Mouse (Mus musculus) brain, adult 2 months (tissue): ENCODE results near the gene Msrb3.

ENCODE experiments used
- DNase-seq: peaks from one replicate; pipeline ENCODE4 v3.0.0; 2011; ENCODE audit warnings: low read depth, low spot score

Gene Msrb3

DNA sequence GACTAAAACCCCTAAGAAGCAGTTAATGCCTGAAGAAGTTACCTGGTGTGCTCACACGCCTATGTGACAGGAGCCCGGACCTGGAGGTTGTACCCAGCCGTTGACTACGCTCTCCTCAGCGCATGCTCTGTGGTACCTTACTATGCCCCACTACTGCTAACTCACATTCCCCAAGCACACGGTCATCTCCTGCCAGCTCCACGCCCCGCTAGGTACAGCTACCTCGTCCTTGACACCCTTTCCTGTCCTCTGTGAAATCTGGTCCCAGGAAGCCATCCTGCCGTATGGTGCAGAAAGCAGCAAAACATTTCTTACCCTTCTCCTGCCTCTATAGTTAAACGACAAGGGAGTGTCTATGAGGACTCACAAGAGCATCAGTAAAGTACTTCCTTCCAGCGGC is 37.2 kb downstream of the Msrb3 start:
- no peak for DNase-seq

DNA sequence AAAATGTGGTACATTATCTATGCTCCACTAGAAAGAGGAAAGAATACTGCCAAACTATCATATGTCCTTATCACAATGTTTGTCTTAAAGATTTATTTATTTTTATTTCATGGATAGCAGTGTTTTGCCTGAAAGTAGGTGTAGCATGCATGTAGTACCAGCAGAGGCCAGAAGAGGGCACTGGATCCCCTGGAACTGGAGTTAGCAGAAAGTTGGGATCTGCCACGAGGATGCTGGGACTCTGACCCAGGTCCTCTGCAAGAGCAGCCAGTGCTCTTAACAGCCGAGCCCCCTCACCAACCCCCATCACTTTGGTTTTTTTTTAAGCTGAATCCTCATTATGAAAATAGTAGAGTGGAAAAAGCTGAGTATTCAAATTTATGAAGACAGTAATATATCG is 37.7 kb downstream of the Msrb3 start:
- DNase-seq = no peak

GRCm38 (mm10) chr10:120857531-120858001 is 41.3 kb downstream of the Msrb3 start:
- peak; percentile 55 for DNase-seq

DNA sequence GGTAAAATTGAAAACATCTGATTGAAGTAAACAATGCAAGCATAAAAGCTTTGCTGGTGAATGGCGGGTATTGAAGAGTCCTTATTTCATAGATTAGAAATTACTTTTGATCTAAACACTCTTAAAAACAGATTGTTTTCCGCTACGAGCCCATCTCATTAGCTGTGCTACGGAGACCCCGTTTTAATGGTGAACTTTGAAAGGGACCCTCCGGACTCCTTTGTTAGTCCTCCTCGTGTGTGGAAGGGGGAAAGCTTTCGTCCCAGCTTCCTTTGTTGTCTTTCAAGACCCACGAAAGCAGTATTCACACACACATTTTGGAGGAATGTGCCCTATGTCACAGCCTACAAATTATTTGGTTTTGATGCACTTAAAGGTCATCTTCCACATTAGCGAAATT is 44.6 kb downstream of the Msrb3 start:
- no peak for DNase-seq

- no peak for DNase-seq
Measured at GRCm38 (mm10) chr10:120853816-120854215, 45.1 kb downstream of the Msrb3 start.

DNA sequence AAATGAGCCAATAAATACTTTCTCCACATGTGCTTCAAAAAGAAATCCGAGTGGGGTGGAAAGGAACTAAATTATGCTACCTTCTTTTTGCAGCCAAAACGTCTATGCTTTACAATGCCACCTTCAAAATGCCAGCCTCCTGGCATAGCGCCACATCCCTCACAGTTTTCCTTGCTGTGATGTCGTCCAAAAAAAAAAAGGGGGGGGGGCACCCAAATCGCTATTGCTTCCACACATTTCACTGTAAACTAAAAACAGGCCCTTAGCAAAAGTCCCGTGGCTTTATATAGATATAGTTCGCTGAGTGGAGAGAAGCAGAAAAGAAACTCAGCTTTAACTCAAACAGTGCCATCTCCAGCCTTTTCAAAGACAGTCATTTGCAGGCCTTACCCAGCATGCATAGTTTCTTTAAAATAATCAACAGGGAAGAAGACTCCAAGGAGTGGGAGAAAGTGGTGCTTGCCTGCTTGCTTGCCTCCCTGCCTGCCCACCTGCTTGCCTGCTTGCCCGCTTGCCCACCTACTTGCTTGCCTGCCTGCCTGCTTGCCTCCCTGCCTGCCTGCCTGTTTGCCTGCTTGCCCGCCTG is 47.6 kb downstream of the Msrb3 start:
- DNase-seq = peak; percentile 61

DNA sequence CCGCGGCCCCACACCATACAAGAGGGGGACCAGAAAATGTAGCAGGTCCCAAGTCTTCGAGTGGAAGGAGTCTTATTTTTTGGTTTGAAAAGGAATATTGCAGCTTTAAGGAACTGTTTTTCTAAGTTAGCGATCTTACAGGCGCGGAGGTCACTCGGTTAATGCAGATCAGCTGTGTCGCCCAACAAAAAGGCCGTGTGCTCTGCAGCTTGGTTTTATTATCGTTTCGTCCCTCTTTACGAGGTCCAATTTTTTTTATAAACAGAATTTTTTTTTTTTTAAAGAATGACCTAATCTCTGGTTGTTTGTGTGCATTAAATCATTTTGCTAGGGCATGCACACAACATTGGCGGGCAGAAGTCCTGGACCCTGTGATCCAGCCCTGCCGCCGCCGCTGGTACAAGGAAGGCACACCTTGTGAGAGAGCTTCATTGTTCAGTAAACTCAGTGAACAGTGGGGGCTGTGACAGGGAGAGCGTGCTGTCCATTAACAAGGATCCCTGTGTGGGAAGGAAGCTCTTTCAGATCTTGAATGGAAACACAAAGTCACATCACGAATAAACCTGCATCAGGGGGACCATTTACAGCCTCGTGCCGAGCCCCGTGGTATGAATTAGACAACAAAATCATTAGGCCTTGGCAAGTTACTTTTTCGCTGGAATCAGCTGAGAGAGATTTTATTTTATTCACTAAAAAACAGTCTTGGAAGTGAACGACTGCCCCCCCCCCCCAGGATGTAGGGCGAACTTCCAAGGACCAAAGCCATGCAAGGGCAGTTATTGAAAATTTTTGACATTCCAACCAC is 48.3 kb downstream of the Msrb3 start:
- no peak for DNase-seq

GRCm38 (mm10) chr10:120848677-120849076 is 50.2 kb downstream of the Msrb3 start:
- no peak for DNase-seq

GRCm38 (mm10) chr10:120847785-120848184 is 51.1 kb downstream of the Msrb3 start:
- no peak for DNase-seq

DNA sequence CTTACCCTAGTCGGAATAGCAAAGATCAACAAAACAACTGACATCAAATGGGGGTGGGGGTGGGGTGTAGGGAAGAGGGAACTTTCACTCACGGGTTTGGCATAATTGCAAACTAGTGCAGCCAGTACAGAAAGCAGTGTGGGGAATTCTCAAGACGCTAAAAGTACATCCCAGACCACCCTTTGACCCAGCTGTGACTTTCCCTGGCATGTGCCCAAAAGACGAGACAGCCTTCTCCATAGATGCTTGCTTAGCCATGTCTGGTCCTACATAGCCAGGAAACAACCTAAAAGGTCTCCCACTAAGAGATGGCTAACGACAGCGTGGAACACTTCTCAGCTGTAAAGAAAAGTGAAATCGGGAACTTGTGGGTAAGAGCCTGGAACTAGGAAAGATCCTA is 58.9 kb downstream of the Msrb3 start:
- no peak for DNase-seq

GRCm38 (mm10) chr10:120834531-120834930 is 64.4 kb downstream of the Msrb3 start:
- DNase-seq = no peak

DNA sequence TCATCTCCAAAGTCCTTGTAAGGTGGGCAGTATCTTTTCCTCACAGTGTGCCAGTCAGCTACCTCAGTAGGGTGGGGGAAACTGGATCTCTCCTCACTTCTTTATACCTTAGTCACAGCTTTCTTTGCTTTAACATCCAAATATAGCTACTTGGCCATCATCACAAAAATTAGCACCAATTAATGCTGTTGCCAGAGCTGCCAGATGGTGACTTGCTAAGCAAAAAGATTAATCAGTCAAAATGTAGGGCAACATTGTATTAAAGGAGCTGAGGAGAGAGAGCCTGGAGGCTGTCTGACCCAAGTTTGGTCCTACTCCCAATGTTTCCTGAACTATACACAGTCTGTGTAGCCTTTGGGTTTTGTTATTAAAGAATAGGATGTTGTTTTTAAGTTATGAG is 65.1 kb downstream of the Msrb3 start:
- DNase-seq = peak; percentile 70

DNA sequence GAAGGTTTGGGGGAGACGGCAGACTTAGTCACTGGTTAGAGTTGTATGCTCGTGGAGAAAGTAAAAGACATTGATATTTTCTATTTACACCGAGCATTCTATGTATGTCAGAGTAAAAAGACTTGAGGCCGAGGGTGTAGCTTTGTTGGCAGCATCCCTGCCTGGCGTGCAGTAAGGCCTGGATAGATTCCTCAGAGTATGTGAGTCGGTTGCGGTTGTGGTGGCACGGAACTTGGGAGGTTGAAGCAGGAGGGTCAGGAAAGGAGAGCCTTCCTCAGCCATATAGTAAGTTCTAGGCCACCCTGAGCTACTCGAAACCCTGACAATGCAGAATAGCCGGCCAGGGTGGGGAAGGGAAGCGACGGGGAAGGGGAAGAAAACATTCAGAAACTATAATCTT is 71.1 kb downstream of the Msrb3 start:
- no peak for DNase-seq

DNA sequence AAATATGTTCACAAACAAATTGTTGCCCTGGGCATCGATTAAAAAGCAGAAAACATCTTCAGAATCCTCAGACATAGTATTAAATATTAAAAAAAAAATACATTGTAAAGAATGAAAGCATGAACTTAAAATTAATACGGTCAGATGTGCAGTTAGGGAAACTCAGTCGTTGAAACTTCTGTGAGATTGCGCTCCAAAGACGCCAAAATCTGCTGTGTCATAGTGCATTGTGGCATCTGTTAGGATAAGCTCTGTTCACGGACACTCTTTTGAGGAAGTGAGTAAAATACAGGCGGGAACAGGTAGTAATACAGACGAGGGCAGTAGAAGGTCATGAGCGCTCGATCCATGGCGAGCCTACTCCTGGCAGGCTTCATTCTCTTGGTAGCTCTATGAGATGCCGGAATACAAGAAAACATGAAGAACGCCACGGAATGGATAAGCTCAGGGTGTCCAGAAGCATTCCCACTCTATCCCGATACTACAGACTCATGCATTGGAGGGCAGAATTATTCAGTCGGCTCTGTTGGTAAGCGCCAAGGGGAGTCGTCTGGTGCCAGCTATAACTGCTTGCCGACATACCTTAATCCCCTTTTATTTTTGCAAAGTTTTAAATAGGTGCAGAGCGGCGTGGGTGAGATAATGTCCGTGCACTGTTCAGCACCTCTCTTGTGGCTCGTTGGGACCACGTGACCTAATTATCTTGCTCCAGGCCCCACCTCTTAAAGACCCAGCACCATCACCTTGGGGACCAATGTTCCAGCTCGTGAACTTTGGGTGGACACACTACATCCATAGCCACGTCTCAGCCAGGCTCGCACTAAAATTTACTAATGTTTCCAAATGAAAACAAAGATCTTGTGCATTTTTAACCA is 71.9 kb downstream of the Msrb3 start:
- no peak for DNase-seq

DNA sequence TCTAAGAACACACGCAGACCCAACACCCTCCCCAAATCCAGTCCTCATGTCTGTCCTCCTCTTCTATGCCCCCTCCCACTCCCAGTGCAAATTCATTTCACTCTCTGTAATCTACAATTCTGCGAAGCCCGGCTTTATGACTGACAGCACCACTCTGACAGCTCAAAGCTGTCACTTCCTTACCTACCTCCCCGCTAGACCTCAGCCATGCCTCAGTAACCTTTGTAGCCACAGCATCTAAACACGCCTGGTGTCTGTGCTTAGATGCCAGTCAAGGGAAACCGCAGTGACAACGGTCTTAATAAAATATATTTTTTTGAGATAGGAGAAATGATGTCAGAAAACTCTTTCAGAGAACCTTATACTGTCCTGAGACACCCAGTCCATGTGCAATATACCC is 72.5 kb downstream of the Msrb3 start:
- DNase-seq = no peak

DNA sequence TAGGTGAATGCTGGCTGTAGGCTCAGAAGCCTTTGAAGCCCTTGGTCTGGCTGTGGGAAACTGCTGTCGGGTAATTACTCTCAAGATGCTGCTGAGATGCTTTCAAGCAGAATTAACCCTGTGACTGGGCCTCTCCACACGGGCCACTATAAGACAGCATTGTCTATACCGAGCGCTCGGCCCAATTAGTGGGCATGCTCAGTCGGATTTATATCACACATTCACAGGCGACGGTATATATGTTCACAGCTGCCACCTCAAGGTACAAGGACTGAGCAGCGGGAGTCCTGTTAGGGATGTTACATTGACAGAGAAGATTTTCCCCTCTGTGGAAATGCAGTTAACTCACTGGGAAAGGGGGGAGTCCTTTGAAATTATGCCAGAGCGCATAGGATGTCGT is 73.3 kb downstream of the Msrb3 start:
- no peak for DNase-seq

DNA sequence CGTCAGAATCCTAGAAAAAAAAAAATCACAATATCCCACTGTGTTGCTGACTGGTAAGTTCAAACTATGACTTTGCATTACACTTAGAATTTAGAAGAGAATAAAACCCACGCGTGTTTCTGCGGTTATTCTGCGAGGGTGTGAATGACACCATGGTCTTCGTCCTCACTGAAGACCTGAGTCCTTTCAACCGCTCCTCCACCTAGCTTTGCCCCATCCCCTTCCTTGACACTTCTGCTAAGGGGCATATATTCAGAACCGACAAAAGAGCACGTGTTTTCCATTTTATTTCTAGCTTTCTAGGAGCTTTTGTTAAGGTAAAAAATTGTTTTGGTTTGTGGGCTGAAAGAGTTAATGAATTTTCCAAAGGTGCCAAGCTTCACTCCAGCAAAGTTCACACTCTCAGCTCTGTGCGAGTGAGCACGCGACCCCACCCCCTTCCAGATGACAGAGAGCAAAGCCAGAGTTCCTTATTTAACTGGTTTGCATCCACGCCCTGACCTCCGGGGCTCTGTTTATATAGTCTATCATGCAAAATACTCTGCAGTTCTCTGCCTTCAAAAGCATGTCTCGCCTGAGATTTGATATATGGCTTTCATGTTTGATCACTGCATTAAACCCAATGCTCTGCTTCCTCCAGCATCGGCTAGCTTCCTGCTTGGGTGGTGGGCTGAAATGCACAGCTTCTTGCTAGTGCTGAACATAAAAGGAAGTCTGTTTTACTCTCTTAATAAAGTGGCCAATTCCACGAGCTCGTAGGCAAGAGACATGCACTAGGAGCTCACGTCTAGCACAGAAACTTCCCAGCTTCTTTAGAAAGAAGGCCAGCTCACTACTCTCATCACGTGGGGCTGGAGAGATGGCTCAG is 77.2 kb downstream of the Msrb3 start:
- DNase-seq = no peak

DNA sequence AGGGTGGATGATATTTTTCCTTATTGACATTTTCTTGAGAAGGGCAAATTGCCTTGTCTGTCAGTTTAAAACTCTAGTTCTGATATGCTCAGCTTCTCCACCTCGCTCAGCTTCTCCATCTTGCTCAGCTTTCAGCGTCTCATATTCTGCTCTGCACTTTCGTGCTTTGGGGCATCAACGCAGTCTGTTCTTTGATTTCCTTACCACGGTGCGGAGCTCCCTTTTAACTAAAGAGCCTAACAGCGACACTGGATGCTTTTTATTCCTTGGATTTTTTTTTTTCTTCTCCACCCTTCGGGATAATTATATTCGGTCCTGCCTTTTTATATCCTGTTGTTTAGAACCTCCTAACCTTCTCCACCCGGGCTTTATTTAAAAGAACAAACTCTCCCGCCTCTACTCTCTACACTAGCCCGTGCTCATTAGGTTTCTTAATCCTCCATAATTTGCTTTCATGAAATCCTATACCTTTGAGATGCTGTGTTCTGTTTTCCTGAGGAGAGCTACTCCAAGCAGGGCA is 78.1 kb downstream of the Msrb3 start:
- no peak for DNase-seq

GRCm38 (mm10) chr10:120815290-120815689 is 83.6 kb downstream of the Msrb3 start:
- DNase-seq = no peak

DNA sequence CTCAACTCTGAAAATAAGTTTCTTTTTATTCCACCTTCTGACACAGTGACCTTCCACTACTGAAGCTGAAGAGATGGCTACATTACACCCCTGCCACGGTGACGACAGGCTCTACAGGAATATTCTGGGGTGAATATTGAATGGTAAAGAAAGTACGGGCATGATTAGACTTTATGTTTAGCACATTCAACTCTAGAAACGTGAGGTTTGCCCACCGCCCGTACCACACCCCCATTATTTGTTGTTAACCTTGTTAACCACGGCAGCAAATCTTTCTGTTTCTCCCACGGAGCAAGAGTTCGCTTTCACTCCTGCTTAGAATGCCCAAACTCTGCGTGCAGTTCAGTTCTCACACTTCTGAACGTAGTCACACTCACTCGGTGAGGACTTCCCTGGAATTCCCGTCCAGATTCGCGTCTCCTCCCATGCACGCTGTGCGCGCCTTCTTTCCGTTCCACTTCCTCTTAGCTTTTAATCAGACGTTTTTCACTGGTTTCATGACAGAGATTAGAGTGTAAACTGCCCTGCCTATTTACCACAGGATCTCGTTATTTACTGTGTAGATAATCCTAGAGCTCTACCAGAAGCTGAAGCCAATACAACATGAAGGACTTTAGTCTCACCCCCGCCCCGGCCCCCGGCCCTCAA is 87.0 kb downstream of the Msrb3 start:
- no peak for DNase-seq
